Mouse (Mus musculus) splenic B cell, adult 2 months (primary cell): Measurements from ENCODE around the gene Enpep.

Experiments
- DNase-seq: peaks from one replicate; pipeline ENCODE4 v3.0.0-alpha.2; 2011; ENCODE audit warnings: low read depth, low spot score
- H3K27me3 ChIP-seq: 2 replicates; pipeline ENCODE4 v1.6.1; 2012; ENCODE audit warnings: mild to moderate bottlenecking, low read length, moderate library complexity, mixed read lengths; ENCODE audit not compliant: control insufficient read depth, poor library complexity, insufficient read depth, severe bottlenecking
- H3K36me3 ChIP-seq: 2 replicates; pipeline ENCODE4 v1.6.1; 2012; ENCODE audit warnings: mild to moderate bottlenecking, low read length, moderate library complexity, mixed read lengths; ENCODE audit not compliant: control insufficient read depth, poor library complexity, insufficient read depth, severe bottlenecking

Gene Enpep

GRCm38 (mm10) chr3:129296994-129297393, 35.5 kb downstream of the Enpep start:
- no peak for DNase-seq
- H3K27me3 ChIP-seq, result no peaks in the 10 kb centered on the region
- H3K36me3 ChIP-seq, result no peaks in the 10 kb centered on the region

DNA sequence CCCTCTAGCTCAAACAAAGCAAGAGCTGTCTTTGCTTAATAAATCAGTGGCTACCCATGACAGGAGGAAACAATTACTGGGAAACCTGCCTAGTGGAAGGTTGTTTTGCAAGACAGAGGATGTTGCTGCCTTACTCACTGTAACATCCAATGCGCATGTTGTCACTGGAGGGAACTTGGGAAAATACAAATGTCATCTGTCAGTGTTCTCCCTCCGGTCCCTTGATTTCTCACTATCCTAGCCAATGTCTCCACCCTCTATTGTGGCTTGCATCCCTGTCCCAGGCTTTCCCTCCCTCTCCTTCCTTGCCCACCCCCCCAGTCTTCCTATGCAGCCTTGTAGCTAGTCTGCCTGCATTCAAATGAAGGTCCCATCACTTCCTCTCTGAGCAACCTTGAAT, 36.6 kb downstream of the Enpep start:
- Histone ChIP-seq H3K27me3 (no peaks in the 10 kb centered on the region), H3K36me3 (no peaks in the 10 kb centered on the region)
- DNase-seq, result no peak

DNA sequence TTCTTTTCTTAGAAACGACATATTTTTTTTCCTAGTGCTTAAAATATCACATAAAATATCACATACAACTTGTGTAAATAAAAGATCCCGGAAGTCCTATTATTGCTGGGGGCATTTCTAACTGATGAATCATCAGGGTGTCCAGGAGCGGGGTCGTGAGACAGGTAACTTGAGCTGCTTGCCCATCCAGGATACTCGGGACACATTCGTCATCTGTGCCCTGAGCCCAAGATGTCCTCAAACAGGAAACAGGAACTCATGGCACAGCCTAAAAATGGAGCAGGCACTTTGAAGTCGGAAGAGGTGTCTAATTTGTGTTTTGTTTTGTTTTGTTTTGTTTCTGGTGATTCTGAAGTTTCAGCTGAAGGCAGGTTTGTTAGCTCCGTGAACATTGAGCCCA, 43.0 kb downstream of the Enpep start:
- no peaks in the 10 kb centered on the region for H3K36me3 ChIP-seq
- no peak for DNase-seq
- H3K27me3 ChIP-seq, result no peaks in the 10 kb centered on the region

- DNase-seq, result no peak
- H3K27me3 ChIP-seq, result no peaks in the 10 kb centered on the region
- H3K36me3 ChIP-seq, result no peaks in the 10 kb centered on the region
Observed at GRCm38 (mm10) chr3:129287140-129287539, 45.4 kb downstream of the Enpep start.

- H3K36me3 ChIP-seq, result no peaks in the 10 kb centered on the region
- H3K27me3 ChIP-seq, result no peaks in the 10 kb centered on the region
- DNase-seq, result no peak
Observed at GRCm38 (mm10) chr3:129286426-129286825, 46.1 kb downstream of the Enpep start.

DNA sequence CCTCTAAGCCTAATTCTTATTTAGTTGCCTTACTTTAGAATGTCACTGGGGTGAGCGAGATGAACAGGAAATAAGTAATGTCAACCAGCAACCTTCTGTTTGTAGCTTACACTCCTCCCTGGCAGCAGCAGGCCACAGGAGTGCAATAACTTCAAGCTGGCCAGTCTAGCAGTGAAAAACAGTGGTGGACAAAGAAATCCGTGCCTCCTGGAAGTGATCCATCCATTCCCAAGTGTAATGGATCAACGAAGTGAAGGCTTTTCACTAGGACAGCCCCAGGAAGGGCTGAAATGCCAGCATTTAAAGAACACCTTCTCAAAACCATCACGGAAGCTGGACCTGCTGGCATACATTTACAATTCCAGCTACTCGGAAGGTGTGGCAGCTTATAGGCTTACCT, 48.2 kb downstream of the Enpep start:
- DNase-seq, result no peak
- H3K27me3 ChIP-seq, result no peaks in the 10 kb centered on the region
- no peaks in the 10 kb centered on the region for H3K36me3 ChIP-seq

GRCm38 (mm10) chr3:129279441-129279840, 53.1 kb downstream of the Enpep start:
- no peaks in the 10 kb centered on the region for H3K27me3 ChIP-seq
- DNase-seq, result no peak

DNA sequence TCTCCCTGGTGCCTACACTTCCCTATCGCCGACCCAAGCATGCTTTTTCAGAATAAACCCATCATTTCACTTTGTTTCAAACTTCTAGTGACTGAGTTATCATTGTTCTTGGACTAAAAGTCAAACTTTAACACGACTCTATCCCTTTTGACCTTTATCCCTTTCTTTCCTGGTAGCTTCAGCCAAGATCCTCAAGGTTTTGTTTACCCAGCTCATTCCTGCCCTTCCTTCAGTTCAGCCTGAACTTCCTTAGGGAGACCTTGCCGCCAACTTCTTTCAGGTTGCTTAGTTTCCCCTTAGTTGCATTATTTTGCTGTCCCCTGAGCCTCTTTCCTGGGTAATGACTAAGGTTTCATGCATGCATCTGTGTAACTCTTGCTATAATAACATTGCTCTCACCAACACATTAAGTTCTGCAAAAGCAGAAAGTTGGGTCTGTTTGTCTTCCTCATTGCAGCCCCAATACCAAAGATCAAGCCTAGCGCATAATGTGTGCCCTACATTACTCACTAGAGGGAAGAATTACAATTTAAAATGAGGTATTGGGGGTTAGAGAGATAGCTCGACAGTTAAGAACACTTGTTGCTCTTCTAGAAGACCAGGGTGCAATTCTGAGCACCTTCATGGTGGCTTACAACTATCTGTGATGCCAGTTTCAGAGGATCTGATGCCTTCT, 59.2 kb downstream of the Enpep start:
- Histone ChIP-seq H3K27me3 (no peaks in the 10 kb centered on the region), H3K36me3 (no peaks in the 10 kb centered on the region)
- DNase-seq, result no peak

More at GRCm38 (mm10) chr3:129279441-129279840, 53.1 kb downstream of the Enpep start:
- no peaks in the 10 kb centered on the region for H3K36me3 ChIP-seq

DNA sequence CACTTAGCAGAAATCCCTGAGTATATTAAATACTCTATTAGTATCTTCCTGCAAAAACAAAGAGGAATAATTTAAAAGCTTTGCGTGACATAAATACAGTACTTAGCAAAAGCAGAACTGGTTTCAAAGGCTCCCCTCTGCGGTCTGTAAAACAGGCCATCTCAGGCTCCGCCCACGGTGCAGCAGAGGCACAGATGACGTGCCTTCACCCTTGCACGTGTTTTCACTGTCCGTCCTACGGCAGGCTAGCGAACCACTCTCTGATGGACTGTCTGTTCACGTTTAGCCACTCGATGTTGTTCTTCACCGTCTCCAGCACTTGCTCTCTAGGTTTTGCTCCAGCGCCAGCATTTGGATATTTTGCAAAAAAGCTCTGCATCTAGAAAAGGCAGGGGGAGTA, 62.5 kb downstream of the Enpep start:
- H3K27me3 ChIP-seq, result no peaks in the 10 kb centered on the region
- DNase-seq, result peak; percentile 62
- no peaks in the 10 kb centered on the region for H3K36me3 ChIP-seq

DNA sequence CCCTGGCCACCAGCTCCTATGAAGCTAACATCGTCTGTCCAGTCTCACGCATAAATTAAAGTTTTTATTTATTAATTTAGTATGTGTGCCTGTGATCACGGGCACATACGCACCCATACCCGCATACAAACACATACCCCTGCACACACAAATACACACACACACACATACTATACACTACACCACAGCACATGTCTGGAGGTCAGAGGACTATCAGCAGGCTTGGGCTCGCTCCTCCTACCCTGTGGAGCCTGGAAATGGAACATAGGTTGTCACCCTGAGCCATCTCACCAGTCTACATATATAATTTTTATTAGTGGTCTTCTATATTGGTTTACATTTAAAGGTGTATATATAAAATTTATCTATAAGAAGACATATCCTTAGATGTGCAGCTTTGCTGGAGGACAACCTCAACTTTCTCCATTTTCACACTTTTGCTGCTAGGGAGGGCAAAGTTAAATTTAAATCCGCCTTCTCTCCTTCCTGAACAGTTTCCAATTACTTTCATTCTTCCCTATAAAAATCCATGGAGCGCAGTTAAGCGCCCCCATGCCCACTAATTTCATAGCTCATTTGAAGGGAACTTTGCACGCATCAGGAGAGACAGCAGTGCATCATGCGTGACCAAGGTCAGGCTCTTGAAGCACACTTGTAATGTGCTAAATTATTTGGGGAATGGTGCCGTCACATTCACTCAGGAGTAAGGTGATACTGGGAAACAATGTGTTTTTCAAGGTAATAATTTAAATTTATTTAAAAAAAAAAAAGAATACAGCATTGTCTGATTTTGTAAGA, 63.4 kb downstream of the Enpep start:
- Histone ChIP-seq H3K36me3 (no peaks in the 10 kb centered on the region), H3K27me3 (no peaks in the 10 kb centered on the region)
- no peak for DNase-seq

DNA sequence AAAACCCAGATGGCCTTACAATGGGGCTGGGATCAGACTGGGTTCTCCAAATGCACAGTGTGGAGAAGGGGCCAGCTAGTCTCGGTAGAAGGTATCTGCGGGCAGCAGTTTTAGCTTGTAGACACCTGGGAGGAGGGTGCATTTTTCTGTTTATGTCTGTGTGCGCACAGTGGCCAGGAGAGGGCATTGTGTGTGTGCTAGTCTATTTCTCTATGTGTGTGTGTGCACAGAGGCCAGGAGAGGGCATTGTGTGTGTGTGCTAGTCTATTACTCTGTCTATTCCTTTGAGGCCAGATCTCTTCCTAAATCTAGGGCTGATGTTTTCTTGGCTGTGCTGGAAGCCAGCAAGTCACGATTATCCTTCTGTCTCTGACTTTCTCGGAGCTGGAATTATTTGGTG, 74.0 kb downstream of the Enpep start:
- DNase-seq, result no peak
- Histone ChIP-seq H3K27me3 (no peaks in the 10 kb centered on the region), H3K36me3 (no peaks in the 10 kb centered on the region)

DNA sequence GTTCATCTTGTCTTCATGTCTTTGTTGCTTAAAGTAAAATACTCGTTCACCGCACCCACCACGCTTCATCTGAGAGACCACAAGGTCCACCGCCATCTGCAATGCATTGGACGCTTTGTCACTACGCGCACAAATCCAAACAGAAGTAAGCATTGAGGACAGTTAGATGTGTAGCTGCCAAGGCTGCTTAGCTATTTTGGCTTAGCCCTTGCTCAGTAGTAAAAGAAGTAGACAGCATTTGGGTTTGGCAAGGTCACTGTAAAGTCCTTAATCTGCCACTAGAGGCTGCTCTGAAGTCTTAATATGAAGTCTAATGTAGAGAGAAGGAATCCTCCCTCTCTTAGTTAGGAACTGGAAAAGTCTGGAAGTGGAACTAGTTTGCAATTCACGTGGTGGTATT, 75.8 kb downstream of the Enpep start:
- DNase-seq, result no peak
- H3K27me3 ChIP-seq, result no peaks in the 10 kb centered on the region
- H3K36me3 ChIP-seq, result no peaks in the 10 kb centered on the region

DNA sequence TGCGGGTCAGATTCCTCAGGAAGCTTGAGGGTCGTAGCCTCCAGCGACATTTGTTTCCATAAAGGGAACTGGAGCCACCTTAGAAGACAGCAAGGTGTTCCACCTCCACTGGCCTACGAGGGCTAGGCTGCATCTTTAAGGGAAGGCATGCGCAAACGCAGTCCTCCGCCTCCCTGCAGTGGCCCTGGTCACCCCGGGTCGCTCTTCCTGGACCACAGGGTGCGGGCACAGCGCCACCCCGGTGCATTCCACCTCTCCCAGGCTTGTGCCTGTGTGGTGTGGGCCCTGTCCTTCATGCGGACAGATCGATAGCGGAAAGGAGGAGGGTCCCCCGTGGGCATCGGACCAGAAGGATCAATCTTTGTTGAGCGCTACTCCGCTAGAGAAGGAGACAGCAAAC, 76.2 kb downstream of the Enpep start:
- Histone ChIP-seq H3K36me3 (no peaks in the 10 kb centered on the region), H3K27me3 (no peaks in the 10 kb centered on the region)
- DNase-seq, result no peak

DNA sequence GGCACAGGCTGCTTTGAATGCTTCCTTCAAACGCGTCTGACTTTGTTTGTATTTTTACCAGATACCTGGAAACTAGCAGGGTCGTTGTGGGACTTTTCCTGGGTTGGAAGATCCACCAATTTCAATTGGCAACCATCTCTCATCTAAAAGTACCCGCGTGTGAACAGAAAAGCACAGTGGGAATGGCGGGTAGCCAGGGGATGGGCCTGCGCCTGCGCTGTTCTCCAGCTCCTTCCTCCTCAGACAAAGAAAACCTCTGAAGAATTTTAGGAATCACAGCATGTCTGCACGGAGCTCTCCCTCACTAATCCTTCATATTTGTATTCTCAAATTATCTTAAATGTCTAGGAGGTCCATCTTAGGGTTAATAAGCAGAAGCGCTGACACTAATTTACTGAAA, 78.3 kb downstream of the Enpep start:
- no peaks in the 10 kb centered on the region for H3K27me3 ChIP-seq
- H3K36me3 ChIP-seq, result no peaks in the 10 kb centered on the region
- DNase-seq, result no peak

DNA sequence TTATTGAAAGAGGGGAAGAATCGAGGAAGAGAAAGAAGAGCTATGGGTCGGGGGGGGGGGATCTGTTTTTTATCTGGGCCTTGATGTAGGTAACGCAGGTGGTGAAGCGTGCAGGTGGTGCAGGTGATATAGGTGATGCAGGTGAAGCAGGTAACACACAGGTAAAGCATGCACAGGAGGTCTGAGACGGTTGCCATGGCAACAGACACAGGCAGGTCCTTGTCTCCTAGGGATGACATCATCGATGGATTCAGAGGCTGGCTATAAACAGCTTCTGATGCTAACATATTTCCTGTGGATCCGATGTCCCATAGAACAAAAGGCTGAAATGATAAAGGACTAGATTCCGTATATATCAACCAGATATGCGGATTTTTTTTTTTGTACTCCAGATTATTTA, 81.5 kb downstream of the Enpep start:
- DNase-seq, result no peak
- H3K36me3 ChIP-seq, result no peaks in the 10 kb centered on the region
- H3K27me3 ChIP-seq, result no peaks in the 10 kb centered on the region
